Mouse (Mus musculus) brain, embryonic 14.5 days (tissue): ENCODE measurements around the gene Inpp5d. TPM values are rescaled to one million over a fixed set of nuclear protein-coding genes. Genes with fewer than 3 reads are reported as not detected.

ENCODE experiments used
- DNase-seq: peaks from one replicate; pipeline ENCODE4 v3.0.0-alpha.2; 2011; ENCODE audit warnings: low read depth
- CTCF ChIP-seq: fragments of 200-500 bp; IDR thresholded peaks from 2 replicates; pipeline ENCODE4 v1.5.1; 2012; ENCODE audit warnings: inconsistent platforms, mild to moderate bottlenecking, moderate library complexity, borderline replicate concordance; ENCODE audit not compliant: insufficient read depth, insufficient read length; ENCODE audit errors: extremely low read depth
- POLR2A ChIP-seq: fragments of 200-500 bp; IDR thresholded peaks from 2 replicates; pipeline ENCODE4 v1.6.1; 2012; ENCODE audit warnings: mild to moderate bottlenecking, inconsistent platforms, borderline replicate concordance; ENCODE audit not compliant: poor library complexity, insufficient read depth, insufficient read length, severe bottlenecking; ENCODE audit errors: extremely low read depth
- polyA plus RNA-seq: library from polyadenylated mRNA; depleted of rRNA; stranded (reverse); fragments of >200 nt; gene quantifications from 2 replicates; pipeline ENCODE4 v1.2.3, GENCODE M21; 2012

Gene Inpp5d
- polyA plus RNA-seq, 1 experiment, result 4.6 TPM

DNA sequence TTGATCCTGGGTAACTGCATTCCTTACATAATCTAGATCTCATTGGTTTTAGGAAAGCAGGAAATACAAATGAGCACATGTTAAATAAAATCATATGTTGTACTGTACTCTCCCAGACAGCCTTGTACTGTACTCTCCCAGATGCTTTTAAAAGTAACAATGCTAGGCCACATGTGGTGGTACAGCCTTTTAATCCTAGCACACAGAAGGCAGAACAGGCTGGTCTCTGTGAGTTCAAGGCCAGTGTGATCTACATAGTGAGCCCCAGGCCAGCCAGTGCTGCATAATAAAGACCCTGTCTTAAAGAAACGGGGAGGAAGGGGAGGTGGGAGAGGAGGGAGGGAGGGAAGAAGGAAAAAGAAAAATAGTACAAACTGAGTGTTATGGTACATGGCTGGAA lies 66.9 kb downstream of the Inpp5d start:
- no peak for DNase-seq
- no peak for TF ChIP-seq CTCF
- no peak for TF ChIP-seq POLR2A

DNA sequence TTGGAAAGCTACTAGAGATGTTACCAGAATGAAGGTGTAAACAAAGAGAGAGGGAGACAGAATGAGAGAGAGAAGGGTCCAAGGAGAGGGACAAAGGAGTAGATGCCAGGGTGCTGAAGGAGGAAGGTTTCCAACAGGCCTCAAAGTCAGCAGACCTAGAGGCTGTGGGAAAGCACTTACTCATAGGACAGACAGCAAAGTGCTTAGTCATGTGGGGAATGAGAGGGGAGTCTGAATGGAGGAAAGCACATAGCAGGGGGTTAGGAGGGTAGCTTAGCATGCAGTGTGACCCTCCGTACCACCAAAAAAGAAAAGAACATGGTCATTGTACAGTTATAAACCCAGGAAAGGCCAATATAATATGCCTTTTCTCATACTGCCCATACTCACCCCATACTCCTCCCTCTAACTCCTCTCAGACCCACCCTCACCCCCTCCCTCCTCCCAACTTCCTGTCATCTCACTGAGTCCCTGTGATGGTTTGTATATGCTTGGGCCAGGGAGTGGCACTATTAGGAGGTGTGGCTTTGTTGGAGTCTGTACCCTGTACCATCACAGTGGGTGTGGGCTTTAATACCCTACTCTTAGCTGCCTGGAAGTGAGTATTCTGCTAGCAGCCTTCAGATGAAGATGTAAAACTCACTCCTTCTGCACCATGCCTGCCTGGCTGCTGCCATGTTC lies 69.7 kb downstream of the Inpp5d start:
- no peak for DNase-seq
- TF ChIP-seq POLR2A (no peak), CTCF (no peak)

GRCm38 (mm10) chr1:87696358-87696757 lies 76.2 kb downstream of the Inpp5d start:
- DNase-seq, result no peak
- TF ChIP-seq POLR2A (no peak), CTCF (no peak)

- peak; percentile 14 for DNase-seq
- no peak for TF ChIP-seq POLR2A
- TF ChIP-seq CTCF, result no peak
These were observed 77.9 kb downstream of the Inpp5d start for GRCm38 (mm10) chr1:87698010-87698409.

GRCm38 (mm10) chr1:87699890-87700448 lies 79.9 kb downstream of the Inpp5d start:
- TF ChIP-seq CTCF, result no peak
- no peak for TF ChIP-seq POLR2A
- DNase-seq, result no peak

DNA sequence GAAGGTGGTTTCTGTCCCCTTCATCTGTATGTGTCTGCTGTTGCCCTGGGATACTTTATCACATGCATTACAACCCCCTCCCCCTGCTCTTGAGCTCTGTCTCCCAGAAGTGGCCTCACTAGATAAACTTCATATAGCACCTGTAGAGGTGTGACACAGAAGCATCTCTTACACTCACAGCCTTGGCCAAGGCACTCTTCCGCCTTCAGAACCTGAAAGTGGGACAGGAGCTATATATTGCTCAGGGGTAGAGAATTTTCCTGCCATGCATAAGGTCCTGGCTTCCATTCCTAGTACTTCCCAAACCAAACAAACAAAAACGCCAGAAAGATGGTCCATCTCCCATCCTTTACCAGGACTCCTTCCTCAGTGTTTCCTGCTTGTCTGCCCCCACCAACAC lies 84.1 kb downstream of the Inpp5d start:
- TF ChIP-seq POLR2A (no peak), CTCF (no peak)
- DNase-seq, result no peak

- TF ChIP-seq POLR2A, result no peak
- no peak for TF ChIP-seq CTCF
- DNase-seq, result no peak
These were observed 86.2 kb downstream of the Inpp5d start for GRCm38 (mm10) chr1:87706361-87706760.

- TF ChIP-seq CTCF (no peak), POLR2A (no peak)
- peak; percentile 77 for DNase-seq
These were observed 88.9 kb downstream of the Inpp5d start for GRCm38 (mm10) chr1:87709020-87709419.

DNA sequence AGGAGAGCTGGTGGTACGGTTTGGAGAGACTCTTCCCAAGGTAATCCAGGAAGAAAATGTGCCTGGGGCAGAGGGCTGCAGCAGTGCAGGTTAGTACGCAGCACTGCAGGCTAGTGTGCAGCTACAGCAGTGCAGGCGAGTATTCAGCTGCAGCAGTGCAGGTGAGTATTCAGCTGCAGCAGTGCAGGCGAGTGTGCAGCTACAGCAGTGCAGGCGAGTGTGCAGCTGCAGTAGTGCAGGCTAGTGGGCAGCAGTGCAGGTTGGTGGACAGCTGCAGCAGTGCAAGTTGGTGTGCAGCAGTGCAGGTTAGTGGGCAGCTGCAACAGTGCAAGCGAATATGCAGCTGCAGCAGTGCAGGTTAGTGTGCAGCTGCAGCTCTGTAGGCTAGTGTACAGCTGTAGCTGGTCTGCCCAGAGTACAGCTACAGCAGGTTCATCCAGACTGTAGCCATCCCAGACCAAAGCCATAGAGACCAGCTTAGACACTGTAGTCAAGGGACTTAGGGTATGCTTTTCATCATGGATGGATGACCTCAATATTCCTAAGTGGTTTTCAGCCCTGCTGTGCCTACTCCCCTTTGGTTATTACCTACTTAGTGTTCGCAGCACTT lies 89.7 kb downstream of the Inpp5d start:
- peak; percentile 42 for DNase-seq

DNA sequence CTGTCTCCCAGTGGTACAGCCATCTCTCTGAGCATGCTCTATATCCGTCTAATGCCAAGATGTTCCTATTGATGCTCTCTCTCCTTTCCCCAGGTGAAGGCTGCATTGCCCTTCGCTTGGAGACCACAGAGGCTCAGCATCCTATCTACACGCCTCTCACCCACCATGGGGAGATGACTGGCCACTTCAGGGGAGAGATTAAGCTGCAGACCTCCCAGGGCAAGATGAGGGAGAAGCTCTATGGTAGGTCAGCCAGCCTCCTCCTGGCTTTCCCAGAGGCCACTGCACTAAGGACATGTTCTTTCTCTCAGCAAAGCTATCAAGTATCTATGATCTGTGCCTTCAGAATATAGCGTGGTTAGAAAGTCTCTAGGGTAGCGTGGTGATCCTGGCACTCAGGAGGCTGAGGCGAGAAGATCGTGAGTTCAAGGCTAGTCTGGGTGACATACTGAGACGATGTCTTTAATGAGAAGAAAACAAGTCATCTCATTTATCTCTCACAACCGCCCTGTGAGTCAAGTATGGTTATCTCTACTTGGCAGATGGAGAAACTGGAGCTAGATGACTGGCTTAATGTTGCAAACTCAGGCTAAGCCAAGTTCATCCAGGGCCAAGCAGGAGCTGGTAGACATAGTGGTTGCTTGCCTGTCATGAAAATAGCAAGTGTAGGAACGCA lies 92.0 kb downstream of the Inpp5d start:
- TF ChIP-seq POLR2A, result no peak
- TF ChIP-seq CTCF, result no peak
- DNase-seq, result no peak

More for the DNA sequence above, 89.7 kb downstream of the Inpp5d start:
- TF ChIP-seq CTCF, result no peak
- no peak for TF ChIP-seq POLR2A

GRCm38 (mm10) chr1:87712614-87712971 lies 92.5 kb downstream of the Inpp5d start:
- no peak for TF ChIP-seq CTCF
- TF ChIP-seq POLR2A, result no peak
- DNase-seq, result no peak

- TF ChIP-seq CTCF (peak; percentile 60), POLR2A (no peak)
- peak; percentile 68 for DNase-seq
These were observed 101.3 kb downstream of the Inpp5d start for GRCm38 (mm10) chr1:87721382-87721781.

GRCm38 (mm10) chr1:87722081-87722480 lies 102.0 kb downstream of the Inpp5d start:
- no peak for DNase-seq
- no peak for TF ChIP-seq POLR2A
- no peak for TF ChIP-seq CTCF
